Mouse (Mus musculus) T-helper 17 cell (primary cell): ENCODE data around the gene Otud1.

ENCODE experiments used
- in situ Hi-C, 2 experiments: fragments of 300-600 bp; cut with MboI, MseI; formaldehyde crosslinking; loops; 1 replicate in 1 of 2; 2 replicates in 1 of 2; pipeline ENCODE4 v1.15.1; 2025; ENCODE audit warnings: high pct_unique_total_duplicates in 2 of 2

The Otud1 gene

DNA sequence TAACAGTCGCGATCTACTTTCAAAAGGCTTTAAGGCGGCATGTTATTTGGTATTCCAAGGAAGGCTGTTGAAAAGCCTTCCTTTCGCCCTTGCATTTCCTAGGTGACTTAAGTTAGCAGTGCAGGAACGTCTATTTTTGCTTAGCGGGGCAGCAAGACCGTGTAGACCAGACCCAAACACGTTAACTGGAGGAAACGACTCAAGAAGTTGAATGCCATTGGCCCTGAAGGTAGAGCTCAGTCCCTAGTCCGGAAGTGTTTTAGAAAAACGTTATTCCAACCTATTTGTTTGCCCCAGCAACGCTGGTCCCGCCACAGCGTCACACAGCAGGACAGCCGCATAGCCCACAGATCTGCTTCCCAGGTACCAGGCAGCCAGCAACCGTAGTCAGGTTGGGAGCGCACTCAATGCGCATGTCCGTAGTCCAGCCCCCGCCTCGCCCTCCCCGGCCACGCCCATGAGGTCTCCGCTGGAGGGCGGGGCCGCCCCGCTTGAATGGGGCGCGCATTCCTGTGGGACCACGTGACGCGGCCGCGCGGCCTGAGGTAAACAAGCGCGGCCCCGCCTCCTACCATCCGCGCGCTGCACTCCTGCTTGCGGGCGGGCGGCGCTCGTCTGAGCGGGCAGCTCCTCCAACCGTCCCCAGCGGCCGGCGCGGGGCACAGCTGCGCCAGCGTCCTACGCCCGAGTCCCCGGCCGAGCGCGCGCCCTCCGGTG, at the start of gene Otud1:
Otud1 (plus strand) TSS at position 595 of the 717 bp plus-strand sequence.
- in situ Hi-C loops = no loop called here

DNA sequence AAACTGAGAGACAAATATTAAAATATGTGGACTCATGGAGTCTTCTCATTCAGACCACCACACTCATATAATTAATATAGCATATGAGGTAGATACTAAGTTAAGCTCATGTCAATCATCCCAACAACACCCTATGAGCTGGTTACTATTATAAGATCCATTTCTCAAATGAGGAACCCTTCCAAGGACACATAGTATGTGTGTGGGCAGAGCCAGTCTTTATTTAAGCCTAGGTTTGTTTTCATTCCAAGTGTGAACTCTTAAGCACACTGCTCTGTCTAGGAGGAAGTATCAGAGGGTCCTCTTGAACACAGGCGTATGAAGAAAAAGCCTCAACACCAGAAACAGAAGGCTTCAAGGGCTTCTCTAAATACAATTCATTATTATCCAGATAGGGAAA, 49.7 kb upstream of the Otud1 start:
- in situ Hi-C loops = no loop called here

DNA sequence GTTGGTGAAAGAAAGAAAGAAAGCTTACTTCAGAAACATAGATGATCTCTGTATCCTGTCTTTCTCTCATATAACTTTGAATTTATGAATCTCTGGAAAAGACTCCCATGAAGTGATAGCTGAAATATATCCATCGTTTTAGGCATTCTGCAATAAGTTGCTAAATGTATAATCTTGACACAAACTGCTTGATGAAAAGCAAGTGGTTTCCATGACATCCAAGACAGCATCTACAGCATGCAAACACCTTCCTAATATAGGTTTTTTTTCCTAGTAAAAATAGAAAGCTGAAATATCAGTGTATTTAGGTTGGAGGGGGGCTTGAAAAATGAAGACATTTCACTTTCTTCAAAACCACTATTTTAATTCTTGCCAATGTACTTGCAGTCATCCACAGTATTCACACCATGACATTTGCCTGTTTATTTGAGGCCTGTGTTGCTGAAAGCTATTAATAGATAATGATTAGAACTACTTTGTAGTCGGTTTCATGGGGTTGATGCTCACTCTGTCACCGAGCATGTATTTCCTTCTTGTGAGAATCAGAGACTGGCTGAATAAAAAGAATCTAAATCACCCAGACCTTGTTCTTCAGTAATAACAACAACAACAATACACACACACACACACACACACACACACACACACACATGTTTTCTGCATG, 49.0 kb upstream of the Otud1 start:
- in situ Hi-C loops = no loop called here

DNA sequence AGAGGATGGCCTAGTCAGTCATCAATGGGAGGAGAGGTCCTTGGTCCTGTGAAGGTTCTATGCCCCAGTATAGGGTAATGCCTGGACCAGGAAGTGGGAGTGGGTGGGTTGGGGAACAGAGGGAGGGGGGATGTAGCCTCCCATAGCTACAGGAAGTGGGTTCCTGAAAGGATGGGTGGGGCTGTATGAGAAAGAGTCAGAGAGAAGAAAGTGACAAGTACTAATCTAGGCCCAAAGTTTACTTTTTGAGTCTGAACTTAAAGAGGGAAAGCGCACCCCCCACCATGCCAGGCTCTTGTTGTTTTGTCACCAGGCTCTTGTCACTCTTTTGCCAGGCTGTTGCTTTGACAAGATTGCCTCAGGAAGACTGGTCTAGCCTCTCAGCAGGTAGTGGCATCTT, 35.5 kb upstream of the Otud1 start:
- in situ Hi-C loops = no loop called here

DNA sequence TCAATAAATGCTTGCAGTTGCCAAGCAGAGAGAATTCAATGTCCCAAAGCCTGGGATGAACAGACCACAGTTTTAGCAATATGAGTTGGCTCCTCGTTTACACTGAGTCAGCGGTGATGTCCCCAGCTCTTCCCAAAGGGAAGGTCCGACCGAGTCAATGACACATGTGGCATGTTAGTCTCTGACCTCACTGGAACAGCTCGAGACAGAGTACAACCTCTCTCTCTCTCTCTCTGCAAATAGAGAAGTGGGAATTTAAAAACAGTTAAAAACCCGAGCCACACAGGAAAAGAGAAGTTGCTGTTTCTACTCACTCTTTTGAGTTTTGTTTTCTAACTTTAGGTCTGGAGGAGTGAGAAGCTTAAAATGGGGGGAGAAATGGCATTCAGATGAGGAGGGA, 30.5 kb upstream of the Otud1 start:
- in situ Hi-C loops = loop anchor here (25.0 kb wide), 2 partner anchors 665 to 715 kb away; no protein-coding TSS in a partner anchor

DNA sequence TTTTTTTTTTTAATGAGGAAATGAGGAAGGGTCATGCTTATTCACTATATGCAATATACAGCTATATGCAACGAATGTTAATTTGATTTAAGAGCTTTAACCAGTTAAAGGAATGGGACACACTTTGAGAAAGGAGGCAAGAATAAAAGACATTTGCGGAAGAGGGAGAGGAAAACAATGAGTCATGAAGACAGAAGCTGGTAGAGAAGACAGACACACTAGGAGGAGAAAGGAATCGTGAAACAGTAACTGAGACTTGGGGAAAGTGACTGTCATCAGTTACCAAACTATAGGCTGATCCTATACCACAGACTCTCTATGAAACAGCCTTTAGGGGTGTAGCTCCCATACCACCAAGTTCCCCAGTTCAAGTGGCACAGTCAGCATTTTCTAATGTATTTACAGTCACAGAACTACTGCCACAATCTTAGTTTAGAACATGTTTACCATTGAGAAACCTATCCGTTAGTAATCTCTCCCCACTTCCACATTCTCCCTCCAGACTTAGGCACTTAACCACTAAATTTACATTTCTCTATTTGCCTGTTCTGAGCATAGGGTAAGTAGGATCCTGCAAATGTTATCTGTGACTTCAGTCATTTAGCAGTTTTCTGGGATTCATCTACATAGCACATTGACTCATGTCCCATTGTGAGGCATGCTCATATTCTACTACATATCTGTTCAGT, 29.5 kb upstream of the Otud1 start:
- in situ Hi-C loops = loop anchor here (25.0 kb wide), 2 partner anchors 666 to 716 kb away; no protein-coding TSS in a partner anchor

DNA sequence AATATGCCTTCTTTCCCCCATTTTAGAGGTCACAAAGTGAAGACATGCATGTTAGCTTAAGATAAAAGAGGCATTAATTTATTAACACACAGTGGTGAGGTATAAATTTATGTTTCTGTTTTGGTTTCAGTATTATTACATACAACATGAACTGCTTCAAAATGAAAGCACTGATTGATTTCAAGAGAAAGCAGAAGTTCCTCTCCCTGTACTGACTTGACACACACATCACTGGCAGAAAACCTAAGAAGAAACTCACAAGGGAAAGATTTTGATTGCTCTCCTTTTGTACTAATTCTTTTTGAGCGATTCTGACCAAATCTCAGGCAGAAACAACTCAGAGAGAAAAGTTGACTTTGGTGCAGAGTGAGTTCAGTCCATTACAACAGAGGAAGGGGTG, 27.0 kb upstream of the Otud1 start:
- in situ Hi-C loops = loop anchor here (10.0 to 25.0 kb wide), 3 partner anchors 668 to 1574 kb away; partner anchors contain the start of genes Enkur (in 1 of the 2) and Thnsl1 (in 1 of the 2)

DNA sequence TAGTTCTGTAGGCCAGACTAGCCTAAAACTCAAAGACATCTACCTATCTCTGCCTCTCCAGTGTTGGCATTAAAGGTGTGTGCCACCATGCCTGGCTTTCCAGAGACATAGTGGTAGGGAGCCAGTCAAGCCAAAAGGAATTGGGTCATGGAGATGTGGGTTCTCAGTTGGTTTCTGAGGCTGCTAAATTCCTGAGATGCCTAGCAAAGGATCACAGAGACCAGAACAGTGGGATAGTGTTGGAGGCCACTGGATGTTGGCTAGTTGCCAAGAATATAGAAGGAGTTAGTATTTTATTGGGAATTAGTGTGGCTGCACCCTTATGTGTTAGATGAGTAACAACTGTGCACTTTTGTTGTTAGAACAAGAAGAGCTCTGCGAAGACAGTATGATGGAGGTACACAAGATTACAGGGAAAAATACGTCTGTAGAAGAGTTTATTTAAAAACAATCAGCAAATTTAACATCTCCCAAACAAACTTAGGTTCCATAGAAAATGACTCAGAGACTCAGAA, 24.1 kb upstream of the Otud1 start:
- in situ Hi-C loops = loop anchor here (10.0 to 25.0 kb wide), 3 partner anchors 671 to 1571 kb away; partner anchors contain the start of genes Enkur (in 1 of the 2) and Thnsl1 (in 1 of the 2)

DNA sequence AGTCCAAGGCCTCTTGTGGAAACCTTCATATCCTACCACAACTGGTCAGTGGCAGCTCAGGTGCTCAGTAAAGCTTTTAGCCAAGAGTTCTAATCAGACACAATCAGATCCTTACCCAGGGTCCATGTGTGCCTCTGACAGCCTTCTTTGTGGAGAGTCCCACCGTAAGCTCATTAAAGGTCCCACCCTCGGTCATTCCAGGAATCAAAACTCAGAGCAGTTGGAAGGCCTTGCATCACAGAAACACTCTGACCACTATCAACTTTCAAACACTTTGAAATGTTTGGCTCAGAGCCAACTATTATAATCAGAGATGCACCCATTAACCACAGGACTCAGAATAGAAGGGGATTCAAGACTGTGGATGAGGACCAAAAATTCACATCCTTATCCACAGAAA, 12.4 kb upstream of the Otud1 start:
- in situ Hi-C loops = loop anchor here (25.0 kb wide), 2 partner anchors 683 to 733 kb away; no protein-coding TSS in a partner anchor

DNA sequence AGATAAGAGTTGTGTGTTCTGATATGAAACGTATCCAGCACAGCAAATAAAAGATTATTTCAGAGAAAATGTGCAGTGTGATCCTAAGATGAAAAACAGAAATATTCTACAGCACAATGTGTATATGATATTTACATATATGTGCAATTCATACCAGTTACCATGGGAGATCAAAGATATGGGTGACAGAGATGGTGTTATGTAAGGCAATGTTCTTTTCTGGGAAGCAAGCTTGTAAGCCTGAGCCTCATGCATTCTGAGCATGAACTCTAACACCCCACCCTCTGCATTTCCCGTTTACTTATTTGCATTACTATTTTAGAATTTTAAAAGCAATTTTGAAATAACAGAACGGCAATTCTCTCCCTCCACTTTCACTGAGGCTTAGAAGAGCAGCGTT, 11.4 kb upstream of the Otud1 start:
- in situ Hi-C loops = loop anchor here (25.0 kb wide), 2 partner anchors 684 to 734 kb away; no protein-coding TSS in a partner anchor

DNA sequence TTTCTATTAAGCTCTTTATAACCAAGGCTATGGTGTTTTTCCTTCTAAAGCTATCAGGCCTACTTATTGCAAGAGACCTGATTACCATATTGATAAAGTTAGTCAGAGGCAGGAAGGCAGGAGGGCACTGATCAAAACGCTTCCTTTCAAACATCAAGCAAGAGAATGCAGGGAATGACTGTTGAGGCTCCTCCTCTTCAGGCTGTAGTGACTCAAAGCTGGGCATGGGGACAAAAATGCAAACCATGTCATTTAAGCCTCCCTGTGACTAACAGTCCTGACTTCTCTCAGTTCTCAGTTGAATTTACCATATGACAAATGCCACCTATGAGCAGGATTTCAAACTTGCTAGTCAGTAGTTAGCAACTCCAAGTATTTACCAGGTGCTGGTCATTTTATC, 10.6 kb upstream of the Otud1 start:
- in situ Hi-C loops = loop anchor here (25.0 kb wide), 2 partner anchors 685 to 735 kb away; no protein-coding TSS in a partner anchor

DNA sequence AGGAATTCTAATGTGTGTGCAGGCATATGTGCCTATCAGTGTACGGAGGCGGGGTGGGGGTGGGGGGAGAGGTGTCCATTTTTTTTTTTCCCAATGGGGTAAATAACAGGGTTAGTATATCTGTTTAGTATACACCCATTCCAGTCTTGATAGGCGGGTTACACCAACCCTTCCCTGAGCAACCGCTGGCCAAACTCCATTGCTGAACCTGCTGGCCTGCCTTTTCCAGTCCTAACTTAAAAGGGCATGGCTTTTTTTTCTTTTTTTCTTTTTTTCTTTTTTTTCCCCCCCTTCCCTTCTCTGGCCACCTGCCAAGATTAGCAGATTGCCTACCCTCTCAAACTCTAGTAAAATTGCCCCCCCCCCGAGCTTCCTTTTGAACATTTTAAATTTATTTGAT, 1.1 kb upstream of the Otud1 start:
- in situ Hi-C loops = no loop called here

DNA sequence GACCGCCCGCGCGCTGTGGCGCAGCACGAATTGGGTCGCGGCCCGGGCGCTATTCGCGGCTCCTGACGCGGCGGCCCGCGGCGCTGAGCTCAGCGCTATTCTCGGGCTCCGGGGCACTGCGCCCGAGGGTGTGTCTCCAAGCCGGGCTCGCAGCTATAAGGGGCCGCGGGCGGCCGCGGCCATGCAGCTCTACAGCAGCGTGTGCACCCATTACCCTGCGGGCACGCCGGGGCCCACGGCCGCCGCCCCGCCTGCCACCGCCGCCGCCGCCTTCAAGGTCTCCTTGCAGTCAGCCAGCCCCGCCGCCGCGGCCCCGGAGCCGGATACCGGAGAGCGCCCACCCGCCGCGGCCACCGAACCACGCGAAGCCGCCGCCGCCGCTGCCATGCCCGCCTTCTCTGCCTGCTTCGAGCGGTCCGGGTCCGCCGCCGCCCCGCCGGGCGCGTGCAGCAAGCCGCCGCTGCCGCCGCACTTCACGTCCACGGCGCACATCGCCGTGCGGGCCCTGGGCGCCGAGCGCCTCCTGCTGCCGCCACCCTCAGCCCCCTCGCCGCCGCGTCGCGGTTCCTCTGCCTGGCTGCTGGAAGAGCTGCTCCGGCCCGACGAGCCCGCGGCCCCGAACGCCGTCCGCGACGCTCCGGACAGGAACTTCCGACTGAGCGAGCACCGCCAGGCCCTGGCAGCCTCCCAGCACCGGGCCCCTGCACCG, 483 bp downstream of the Otud1 start:
- in situ Hi-C loops = no loop called here

DNA sequence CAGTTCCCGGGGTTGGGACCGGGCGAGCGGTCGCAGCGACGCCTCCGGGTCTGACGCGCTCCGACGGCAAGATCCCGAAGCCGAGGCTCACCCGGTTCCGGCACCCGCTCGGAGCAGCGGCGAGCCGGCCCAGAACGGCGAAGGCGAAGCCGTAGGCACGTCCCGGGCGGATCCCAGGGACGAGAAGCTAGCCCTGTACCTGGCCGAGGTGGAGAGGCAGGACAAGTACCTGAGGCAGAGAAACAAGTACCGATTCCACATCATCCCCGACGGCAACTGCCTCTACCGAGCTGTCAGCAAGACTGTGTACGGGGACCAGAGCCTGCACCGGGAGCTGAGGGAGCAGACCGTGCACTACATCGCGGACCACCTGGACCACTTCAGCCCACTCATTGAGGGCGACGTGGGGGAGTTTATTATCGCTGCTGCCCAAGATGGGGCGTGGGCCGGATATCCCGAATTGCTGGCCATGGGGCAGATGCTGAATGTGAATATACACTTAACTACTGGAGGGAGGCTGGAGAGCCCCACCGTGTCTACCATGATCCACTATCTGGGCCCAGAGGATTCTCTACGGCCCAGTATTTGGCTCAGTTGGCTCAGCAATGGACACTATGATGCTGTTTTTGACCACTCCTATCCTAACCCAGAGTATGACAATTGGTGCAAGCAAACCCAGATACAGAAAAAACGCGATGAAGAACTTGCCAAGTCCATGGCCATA, 1.3 kb downstream of the Otud1 start:
- in situ Hi-C loops = no loop called here

DNA sequence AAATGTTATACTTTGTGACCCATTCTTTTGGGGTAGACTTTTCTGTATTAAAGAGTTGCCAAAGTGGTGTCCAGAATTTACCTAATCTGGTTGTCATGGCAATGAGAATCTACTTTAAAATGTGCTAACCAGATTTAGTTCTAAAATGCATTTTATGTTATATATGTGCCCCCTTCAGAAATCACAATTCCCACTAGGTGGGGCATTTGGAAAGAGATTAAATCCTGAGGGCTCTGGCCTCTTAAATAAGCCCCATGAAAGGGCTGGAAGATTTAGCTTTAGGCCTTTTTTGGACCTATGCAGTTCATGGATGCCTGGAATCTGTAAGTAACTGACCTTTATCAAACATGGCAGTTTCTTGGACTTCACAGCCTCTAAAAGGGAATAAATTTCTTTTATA, 3.3 kb downstream of the Otud1 start:
- in situ Hi-C loops = no loop called here

DNA sequence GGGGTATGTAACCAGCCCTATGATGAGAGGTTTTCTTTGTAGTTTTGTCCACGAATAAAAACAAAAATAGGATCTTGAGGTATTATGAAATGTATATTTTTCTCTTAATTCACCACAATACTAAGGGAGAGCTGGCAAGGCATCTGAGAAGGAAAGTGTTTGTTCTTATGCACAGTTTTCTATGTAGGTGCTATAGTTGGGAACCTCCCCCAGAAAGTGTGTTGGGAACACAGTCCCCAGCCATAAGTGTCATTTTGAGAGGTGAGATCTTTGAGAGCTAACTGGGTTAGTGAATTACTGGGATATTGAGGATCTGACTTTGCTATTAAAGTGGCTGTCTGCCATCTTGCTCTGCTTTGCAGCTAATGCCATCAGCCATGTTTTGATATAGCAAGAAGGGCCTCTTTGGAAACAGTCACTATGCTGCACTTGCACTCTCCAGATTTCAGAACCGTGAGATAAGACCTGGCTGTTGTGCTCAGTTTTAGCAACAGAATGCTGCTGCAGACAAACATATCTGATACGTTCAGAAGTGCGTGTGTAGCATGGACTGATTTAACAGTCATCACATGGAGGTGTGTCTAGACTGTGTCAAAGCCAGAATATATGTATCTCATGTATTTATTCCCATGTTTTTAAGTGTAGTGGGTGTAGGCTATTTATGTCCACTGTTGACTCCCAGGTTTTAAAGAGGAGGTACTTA, 5.7 kb downstream of the Otud1 start:
- in situ Hi-C loops = no loop called here

DNA sequence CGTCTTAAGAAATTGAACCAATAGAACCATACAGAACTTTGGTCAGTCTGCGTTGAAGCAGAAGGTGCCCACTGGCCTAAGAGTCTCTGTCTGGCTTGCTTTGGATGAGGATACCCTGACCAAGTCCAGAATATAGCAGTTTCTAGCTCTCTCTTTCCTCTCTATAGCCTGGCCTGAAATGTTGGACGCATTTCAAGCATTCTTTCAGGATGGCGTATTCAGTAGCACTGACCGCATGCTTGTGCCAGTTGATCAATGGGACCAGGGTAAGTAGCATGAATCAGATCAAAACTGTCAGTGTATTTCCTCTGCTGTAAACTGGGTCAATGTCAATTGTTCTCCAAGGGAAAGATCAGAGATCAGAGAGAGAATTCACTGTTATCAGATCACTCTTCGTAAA, 6.6 kb downstream of the Otud1 start:
- in situ Hi-C loops = no loop called here

DNA sequence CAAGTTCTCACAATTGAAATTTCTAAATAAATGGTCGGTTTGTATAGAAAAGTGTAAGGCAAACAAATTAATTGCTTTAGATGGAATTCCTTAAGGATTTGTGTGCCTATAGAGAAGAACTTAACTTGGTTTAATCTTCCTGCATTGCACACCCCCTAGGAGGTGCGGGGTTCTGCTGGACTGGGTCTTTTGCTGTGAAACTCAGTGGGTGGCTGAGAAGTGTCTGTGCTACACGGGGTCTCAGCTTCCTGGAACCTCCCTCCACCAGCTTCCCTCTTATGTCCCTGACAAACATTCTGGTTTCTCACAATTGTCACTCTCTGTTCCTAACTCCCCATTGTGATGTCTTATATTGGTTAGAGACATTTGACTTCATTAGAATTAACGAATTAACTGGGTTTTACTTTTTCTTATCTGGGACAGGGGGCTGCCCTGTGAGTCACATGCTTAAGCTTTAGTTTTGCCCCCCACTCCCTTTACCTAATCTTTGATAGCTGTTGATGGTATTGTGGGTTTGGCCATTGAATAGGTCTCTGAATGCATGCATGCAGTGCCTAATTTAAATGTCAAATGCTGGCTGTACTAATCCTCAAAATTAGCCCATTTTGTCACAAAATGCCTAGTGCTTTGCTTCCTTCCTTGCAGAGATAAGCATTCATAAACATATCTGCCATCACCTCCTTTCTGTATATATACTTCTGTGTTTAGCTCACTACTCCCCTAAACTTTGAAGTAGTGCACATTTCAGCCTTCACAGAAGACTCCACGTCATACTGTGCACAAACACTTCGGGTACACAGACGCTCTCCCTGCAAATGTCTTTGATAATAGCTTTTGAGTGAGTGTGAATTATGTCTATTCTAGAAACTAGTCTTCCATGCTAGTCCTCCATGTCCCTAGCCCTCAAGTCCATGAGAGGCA, 7.3 kb downstream of the Otud1 start:
- in situ Hi-C loops = no loop called here

DNA sequence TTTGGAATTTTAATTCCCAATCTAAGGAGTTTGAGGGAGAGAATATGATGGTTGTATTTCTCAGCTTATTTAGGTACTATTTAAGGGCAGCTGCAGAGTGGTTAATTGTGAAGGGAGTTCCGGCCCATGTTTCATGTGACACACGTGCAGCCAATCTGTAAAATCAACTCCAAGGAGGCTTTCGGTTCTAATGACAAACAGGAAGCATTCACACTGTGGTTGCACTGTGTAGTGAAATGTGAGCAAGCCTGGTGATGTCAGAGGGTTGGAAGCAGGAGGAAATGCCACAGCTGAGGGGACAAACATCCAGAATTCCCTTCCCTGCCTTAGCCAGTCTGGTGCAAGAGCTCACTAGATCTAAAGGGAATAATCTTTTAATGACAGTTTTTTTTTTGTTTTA, 8.3 kb downstream of the Otud1 start:
- in situ Hi-C loops = no loop called here
